Mouse (Mus musculus) CH12.LX (cell line): ENCODE results near the gene Apopt1. TPM values are rescaled to one million over a fixed set of nuclear protein-coding genes. Genes with fewer than 3 reads are reported as not detected.

Experiments
- DNase-seq: peaks from one replicate; pipeline ENCODE4 v3.0.0-alpha.2; 2013; ENCODE audit errors: extremely low read depth
- H3K27ac ChIP-seq: 2 replicates; pipeline ENCODE4 v1.5.1; 2012; ENCODE audit warnings: low read depth, mild to moderate bottlenecking, control low read depth, moderate library complexity; ENCODE audit not compliant: insufficient read depth
- H3K27me3 ChIP-seq: replicated peaks from 2 replicates; pipeline ENCODE3; 2012; ENCODE audit warnings: inconsistent platforms
- H3K36me3 ChIP-seq, 2 experiments: replicated peaks in 1 of 2; 2 replicates each; pipeline versions ENCODE3 to v1.6.1; 2012; ENCODE audit warnings: inconsistent platforms in 1 of 2, low read length in 1 of 2, mild to moderate bottlenecking in 1 of 2, mixed read lengths in 1 of 2, moderate library complexity in 1 of 2; ENCODE audit not compliant: control insufficient read depth in 1 of 2, insufficient read depth in 1 of 2
- H3K4me1 ChIP-seq, 2 experiments: 2 replicates each; pipeline ENCODE4 v1.6.1; 2012; ENCODE audit warnings: inconsistent platforms in 1 of 2, moderate library complexity in 1 of 2; ENCODE audit not compliant: insufficient read depth in 2 of 2, control insufficient read depth in 1 of 2
- H3K4me2 ChIP-seq: 2 replicates; pipeline ENCODE4 v1.6.1; 2012; ENCODE audit warnings: low read depth, mild to moderate bottlenecking, control low read depth; ENCODE audit not compliant: poor library complexity, insufficient read depth, severe bottlenecking
- H3K4me3 ChIP-seq, 3 experiments: fragments of 150-350 bp in 1 of 3; sonication (generic) in 1 of 3; replicated peaks in 1 of 3; 2 replicates each; pipeline versions ENCODE3 to v1.5.1; 2011 to 2012; ENCODE audit warnings: low read depth in 2 of 3, low read length in 2 of 3, mild to moderate bottlenecking in 2 of 3, moderate library complexity in 2 of 3, control low read depth in 1 of 3, improper control_type of control experiment in 1 of 3, inconsistent platforms in 1 of 3, mixed read lengths in 1 of 3; ENCODE audit not compliant: poor library complexity in 1 of 3
- H3K79me2 ChIP-seq: replicated peaks from 2 replicates; pipeline ENCODE4 v1.6.1; 2012; ENCODE audit warnings: mild to moderate bottlenecking, moderate library complexity; ENCODE audit not compliant: control insufficient read depth, poor library complexity, insufficient read depth, severe bottlenecking; ENCODE audit errors: extremely low read depth
- H3K9ac ChIP-seq: 2 replicates; pipeline ENCODE4 v1.6.1; 2012; ENCODE audit warnings: low read depth, mild to moderate bottlenecking, control low read depth, moderate library complexity; ENCODE audit not compliant: insufficient read depth
- H3K9me3 ChIP-seq: replicated peaks from 2 replicates; pipeline ENCODE3; 2012; ENCODE audit warnings: low read length, inconsistent platforms, mixed read lengths
- CHD2 ChIP-seq: IDR thresholded peaks from 2 replicates; pipeline ENCODE4 v1.6.1; 2011; ENCODE audit warnings: low read length, improper control_type of control experiment
- CTCF ChIP-seq, 2 experiments: IDR thresholded peaks in 1 of 2; conservative IDR thresholded peaks in 1 of 2; 2 replicates each; pipeline ENCODE4 v1.5.1; 2011 to 2012; ENCODE audit warnings: low read depth in 2 of 2, low read length in 2 of 2, improper control_type of control experiment in 1 of 2, inconsistent platforms in 1 of 2, mild to moderate bottlenecking in 1 of 2, moderate library complexity in 1 of 2
- ELF1 ChIP-seq: IDR thresholded peaks from 2 replicates; pipeline ENCODE4 v1.6.1; 2014; ENCODE audit warnings: low read depth, mild to moderate bottlenecking, inconsistent platforms, low read length, improper control_type of control experiment
- EP300 ChIP-seq: IDR thresholded peaks from 2 replicates; pipeline ENCODE4 v1.6.1; 2011; ENCODE audit warnings: low read length, improper control_type of control experiment
- GABPA ChIP-seq: IDR thresholded peaks from 2 replicates; pipeline ENCODE4 v1.6.1; 2012; ENCODE audit warnings: low read depth, low read length, improper control_type of control experiment, inconsistent platforms; ENCODE audit not compliant: insufficient replicate concordance
- IRF4 ChIP-seq: IDR thresholded peaks from 2 replicates; pipeline ENCODE4 v1.6.1; 2014; ENCODE audit warnings: low read depth, mild to moderate bottlenecking, inconsistent platforms, low read length, improper control_type of control experiment
- JUN ChIP-seq: IDR thresholded peaks from 2 replicates; pipeline ENCODE4 v1.6.1; 2011; ENCODE audit warnings: low read depth, mild to moderate bottlenecking, low read length, improper control_type of control experiment, moderate library complexity; ENCODE audit not compliant: insufficient read depth
- KAT2A ChIP-seq: IDR thresholded peaks from 2 replicates; pipeline ENCODE4 v1.6.1; 2012; ENCODE audit warnings: low read length, improper control_type of control experiment, inconsistent platforms; ENCODE audit not compliant: insufficient replicate concordance
- MAFK ChIP-seq: IDR thresholded peaks from 2 replicates; pipeline ENCODE4 v1.6.1; 2011; ENCODE audit warnings: low read length, improper control_type of control experiment; ENCODE audit not compliant: insufficient replicate concordance
- MAX ChIP-seq: IDR thresholded peaks from 2 replicates; pipeline ENCODE4 v1.6.1; 2011; ENCODE audit warnings: low read length, improper control_type of control experiment
- MYC ChIP-seq: IDR thresholded peaks from 2 replicates; pipeline ENCODE4 v1.6.1; 2011; ENCODE audit warnings: low read depth, mild to moderate bottlenecking, improper control_type of control experiment, low read length
- NELFE ChIP-seq: IDR thresholded peaks from 2 replicates; pipeline ENCODE4 v1.6.1; 2011; ENCODE audit warnings: low read depth, low read length, improper control_type of control experiment
- NRF1 ChIP-seq: IDR thresholded peaks from 2 replicates; pipeline ENCODE4 v1.6.1; 2014; ENCODE audit warnings: low read depth, mild to moderate bottlenecking, inconsistent platforms, low read length, improper control_type of control experiment, moderate library complexity
- PAX5 ChIP-seq: IDR thresholded peaks from 2 replicates; pipeline ENCODE4 v1.6.1; 2012; ENCODE audit warnings: low read length, inconsistent platforms, mixed read lengths
- POLR2AphosphoS2 ChIP-seq: IDR thresholded peaks from 2 replicates; pipeline ENCODE4 v1.6.1; 2011; ENCODE audit warnings: low read depth, low read length, improper control_type of control experiment
- RCOR1 ChIP-seq: conservative IDR thresholded peaks from 2 replicates; pipeline ENCODE4 v1.6.1; 2012; ENCODE audit warnings: low read depth, mild to moderate bottlenecking, inconsistent platforms, low read length, improper control_type of control experiment
- SIN3A ChIP-seq: IDR thresholded peaks from 2 replicates; pipeline ENCODE4 v1.6.1; 2012; ENCODE audit warnings: low read length, improper control_type of control experiment, inconsistent platforms
- SMC3 ChIP-seq: IDR thresholded peaks from 2 replicates; pipeline ENCODE4 v1.6.1; 2011; ENCODE audit warnings: low read depth, low read length, improper control_type of control experiment
- TBP ChIP-seq: conservative IDR thresholded peaks from 2 replicates; pipeline ENCODE4 v1.6.1; 2011; ENCODE audit warnings: low read depth, low read length, improper control_type of control experiment
- TCF12 ChIP-seq: IDR thresholded peaks from 2 replicates; pipeline ENCODE4 v1.6.1; 2014; ENCODE audit warnings: low read depth, mild to moderate bottlenecking, inconsistent platforms, low read length, improper control_type of control experiment
- USF2 ChIP-seq: conservative IDR thresholded peaks from 2 replicates; pipeline ENCODE4 v1.6.1; 2011; ENCODE audit warnings: low read depth, low read length, improper control_type of control experiment
- ZC3H11A ChIP-seq: IDR thresholded peaks from 2 replicates; pipeline ENCODE4 v1.6.1; 2012; ENCODE audit warnings: low read depth, mild to moderate bottlenecking, inconsistent platforms, low read length, improper control_type of control experiment
- ZKSCAN1 ChIP-seq: IDR thresholded peaks from 2 replicates; pipeline ENCODE4 v1.6.1; 2012; ENCODE audit warnings: low read depth, inconsistent platforms, low read length, improper control_type of control experiment, borderline replicate concordance
- ZMIZ1 ChIP-seq: IDR thresholded peaks from 2 replicates; pipeline ENCODE4 v1.6.1; 2012; ENCODE audit warnings: low read depth, mild to moderate bottlenecking, inconsistent platforms, low read length, improper control_type of control experiment
- dilution Hi-C: fragments of 300-500 bp; cut with MboI; formaldehyde crosslinking; loops from 2 replicates; pipeline ENCODE4 v1.14.3; 2020; ENCODE audit warnings: low sequenced_read_pairs; ENCODE audit not compliant: extremely low pct_unique_long_range_greater_than_20kb, extremely low pct_ligation_motif_present
- in situ Hi-C: fragments of 300-500 bp; cut with MboI; formaldehyde crosslinking; loops from 3 replicates; pipeline ENCODE4 v1.14.3; 2019; ENCODE audit warnings: low sequenced_read_pairs, low pct_ligation_motif_present, low pct_unique_long_range_greater_than_20kb, mixed read lengths
- polyA plus RNA-seq: library from polyadenylated mRNA; unstranded; fragments of >175 nt; gene quantifications from 2 replicates; pipeline ENCODE4 v1.2.1, GENCODE M21; 2012; ENCODE audit warnings: low read depth; ENCODE audit not compliant: insufficient read length
- total RNA-seq, 2 experiments: library from RNA; depleted of rRNA; stranded (reverse); fragments of 300-350 nt in 1 of 2; fragments of >200 nt in 1 of 2; gene quantifications; 2 replicates each; pipeline ENCODE4 v1.2.3; 2012 to 2014

The Apopt1 gene
- total and polyA plus RNA-seq, 3 experiments, result 36.0 to 49.1 (median 43.6) TPM

DNA sequence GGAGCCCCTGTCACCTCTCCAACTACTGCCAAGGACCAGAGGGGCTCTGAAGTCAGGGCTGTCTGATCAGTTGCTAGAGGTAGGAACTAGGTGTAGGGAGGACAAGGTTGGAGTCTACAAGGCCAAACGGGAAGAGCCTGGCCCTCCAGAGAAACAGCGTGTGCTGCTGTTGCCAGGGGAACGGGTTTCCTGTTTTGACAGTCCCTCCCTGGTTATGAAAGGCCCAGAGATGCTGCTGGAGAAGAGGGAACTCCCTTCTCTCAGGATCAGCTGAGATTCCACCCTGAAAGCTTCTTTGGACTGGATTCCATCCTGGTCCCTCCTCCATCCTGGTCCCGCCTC lies 13.0 kb downstream of the Apopt1 start:
- H3K4me1 ChIP-seq, result no peaks in the 10 kb centered on the region
- no peak overlapping the region for H3K9ac ChIP-seq
- H3K36me3 ChIP-seq, result peaks cover 45 to 72% of the 10 kb centered on the region in 2 experiments
- H3K4me3 ChIP-seq, result no peak overlapping the region
- peaks cover 2% of the 10 kb centered on the region for H3K9me3 ChIP-seq
- H3K4me2 ChIP-seq, result no peak overlapping the region
- dilution Hi-C loops (no loop called here), in situ Hi-C loops (no loop called here)
- TF ChIP-seq IRF4, result no peak
- TF ChIP-seq ELF1, result no peak
- TF ChIP-seq SIN3A, result no peak
- no peak for TF ChIP-seq CHD2
- TF ChIP-seq TBP, result no peak
- no peak for TF ChIP-seq RCOR1
- TF ChIP-seq KAT2A, result no peak
- TF ChIP-seq GABPA, result no peak
- TF ChIP-seq TCF12, result no peak
- no peak for TF ChIP-seq MAX
- no peak for TF ChIP-seq ZC3H11A
- no peak for TF ChIP-seq CTCF (conservative IDR thresholded peaks at IDR 0.05 in 1 of 2, IDR thresholded peaks at IDR 0.05 in 1 of 2; ENCODE audit: low read depth in 2 of 2, low read length in 2 of 2)
- TF ChIP-seq NELFE, result no peak
- no peak for TF ChIP-seq EP300
- no peak for TF ChIP-seq JUN
- TF ChIP-seq ZMIZ1, result no peak
- no peak for TF ChIP-seq POLR2AphosphoS2
- no peak for TF ChIP-seq ZKSCAN1
- TF ChIP-seq NRF1, result no peak
- H3K27ac ChIP-seq, result no peak overlapping the region
- H3K79me2 ChIP-seq, result no peaks in the 10 kb centered on the region
- DNase-seq, result no peak
- H3K27me3 ChIP-seq, result no peaks in the 10 kb centered on the region

DNA sequence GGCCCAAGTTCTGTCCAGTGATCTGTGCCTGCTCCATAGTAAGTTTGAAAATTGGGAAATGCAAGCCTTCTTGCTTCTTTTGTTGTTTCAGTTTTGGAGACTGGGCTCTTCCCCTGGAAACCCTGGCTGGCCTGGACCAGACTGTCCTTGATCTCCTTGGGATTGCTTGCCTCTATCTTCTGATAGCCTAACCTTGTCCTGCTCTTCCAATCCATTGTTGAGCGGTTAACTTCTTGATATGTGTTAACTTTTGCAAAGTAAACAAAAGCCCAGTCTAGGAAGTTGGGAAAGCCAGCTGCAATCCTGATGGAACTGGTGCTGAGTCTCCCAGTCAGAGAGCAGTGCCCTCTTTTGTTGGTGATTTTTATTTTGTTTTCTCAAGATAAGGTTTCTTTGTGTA lies 14.9 kb downstream of the Apopt1 start:
- Histone ChIP-seq H3K36me3 (peaks cover 51 to 80% of the 10 kb centered on the region in 2 experiments), H3K27ac (no peak overlapping the region), H3K27me3 (no peaks in the 10 kb centered on the region), H3K4me2 (no peak overlapping the region), H3K4me1 (no peaks in the 10 kb centered on the region), H3K4me3 (no peak overlapping the region), H3K9me3 (peaks cover 2% of the 10 kb centered on the region), H3K79me2 (no peaks in the 10 kb centered on the region), H3K9ac (no peak overlapping the region)
- dilution Hi-C loops, result no loop called here
- DNase-seq, result no peak
- TF ChIP-seq MYC (no peak), USF2 (no peak), CTCF (conservative IDR thresholded peaks at IDR 0.05 in 1 of 2, IDR thresholded peaks at IDR 0.05 in 1 of 2; ENCODE audit: low read depth in 2 of 2, low read length in 2 of 2) (no peak), EP300 (no peak), SMC3 (no peak), PAX5 (no peak), GABPA (no peak), POLR2AphosphoS2 (no peak), MAFK (no peak)
- in situ Hi-C loops, result no loop called here
